Mouse (Mus musculus) neural tube, embryonic 14.5 days (tissue): ENCODE results near the gene Knl1. TPM values are rescaled to one million over a fixed set of nuclear protein-coding genes. Genes with fewer than 3 reads are reported as not detected.

Source experiments
- ATAC-seq: fragments of 200-750 bp; cut with Nextera tagmentation; 2 replicates; pipeline ENCODE4 v1.8.0; 2017; ENCODE audit warnings: low read depth, mild to moderate bottlenecking, moderate TSS enrichment, moderate library complexity
- H3K27ac ChIP-seq: fragments of 300-500 bp; sonication (generic); 2 replicates; pipeline ENCODE4 v1.5.1; 2014; ENCODE audit warnings: low read depth, mild to moderate bottlenecking, control low read depth, low read length, moderate library complexity, mixed read lengths
- H3K27me3 ChIP-seq: fragments of 300-500 bp; sonication (generic); 2 replicates; pipeline ENCODE4 v1.6.1; 2014; ENCODE audit warnings: low read length; ENCODE audit not compliant: control insufficient read depth, insufficient read depth
- H3K36me3 ChIP-seq: fragments of 300-500 bp; sonication (generic); 2 replicates; pipeline ENCODE4 v1.6.1; 2014; ENCODE audit warnings: low read length, mixed read lengths; ENCODE audit not compliant: control insufficient read depth, insufficient read depth
- H3K4me1 ChIP-seq: fragments of 300-500 bp; sonication (generic); 2 replicates; pipeline ENCODE4 v1.6.1; 2014; ENCODE audit warnings: low read length; ENCODE audit not compliant: control insufficient read depth, insufficient read depth
- H3K4me2 ChIP-seq: fragments of 300-500 bp; sonication (generic); 2 replicates; pipeline ENCODE4 v1.6.1; 2014; ENCODE audit warnings: mild to moderate bottlenecking, low read depth, low read length, control low read depth
- H3K4me3 ChIP-seq: fragments of 300-500 bp; sonication (generic); 2 replicates; pipeline ENCODE4 v1.5.1; 2014; ENCODE audit warnings: low read depth, low read length, control low read depth, mixed read lengths
- H3K9ac ChIP-seq: fragments of 300-500 bp; sonication (generic); replicated peaks from 2 replicates; pipeline ENCODE4 v1.6.1; 2014; ENCODE audit warnings: low read depth, mild to moderate bottlenecking, control low read depth, low read length, mixed read lengths
- H3K9me3 ChIP-seq: fragments of 300-500 bp; sonication (generic); 2 replicates; pipeline ENCODE4 v1.6.1; 2016; ENCODE audit warnings: low read length; ENCODE audit not compliant: control insufficient read depth
- whole genome bisulfite sequencing: fragments of 180-500 bp; shearing (Covaris S2); extraction: QIAGEN DNeasy Blood & Tissue Kit; methylation state at CpG from one replicate; pipeline ENCODE4 v1.1.7; 2014; 5-methylcytosine and 5-hydroxymethylcytosine counted together
- polyA plus RNA-seq: library from polyadenylated mRNA; unstranded; fragments of >200 nt; fragmentation: Nextera tagmentation; extraction: Ambion mirVana; gene quantifications from 2 replicates; pipeline ENCODE4 v1.2.1, GENCODE M21; 2014

Knl1 gene
- polyA plus RNA-seq, 1 experiment from 2014 or later = 2.9 TPM

DNA sequence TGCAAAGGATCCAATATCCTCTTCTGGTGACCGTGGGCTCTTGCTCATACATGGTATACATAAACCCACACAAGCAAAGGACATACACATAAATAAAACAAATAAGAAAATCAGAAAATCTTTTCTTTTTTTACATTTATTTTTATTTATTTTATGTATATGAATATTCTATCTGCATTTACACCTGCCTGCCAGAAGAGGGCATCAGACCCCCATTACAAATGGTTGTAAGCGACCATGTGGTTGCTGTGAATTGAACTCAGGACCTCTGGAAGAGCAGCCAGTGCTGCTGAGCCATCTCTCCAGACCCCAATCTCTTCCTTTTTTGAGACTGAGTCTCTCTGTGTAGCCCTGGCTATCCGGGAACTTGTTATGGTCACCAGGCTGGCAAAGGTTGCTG is 29.3 kb upstream of the Knl1 start:
- H3K9me3 ChIP-seq = no peaks in the 10 kb centered on the region
- no peak overlapping the region for H3K4me2 ChIP-seq
- peaks cover 5% of the 10 kb centered on the region for H3K4me1 ChIP-seq
- peaks cover 14% of the 10 kb centered on the region; the same call in 1 of the 2 replicates for H3K36me3 ChIP-seq
- H3K27me3 ChIP-seq = no peaks in the 10 kb centered on the region
- 90% methylated on average over 3 of the region's 3 CpGs for WGBS
- H3K9ac ChIP-seq = no peak overlapping the region
- ATAC-seq = no peak
- H3K27ac ChIP-seq = no peak overlapping the region
- no peak overlapping the region for H3K4me3 ChIP-seq

DNA sequence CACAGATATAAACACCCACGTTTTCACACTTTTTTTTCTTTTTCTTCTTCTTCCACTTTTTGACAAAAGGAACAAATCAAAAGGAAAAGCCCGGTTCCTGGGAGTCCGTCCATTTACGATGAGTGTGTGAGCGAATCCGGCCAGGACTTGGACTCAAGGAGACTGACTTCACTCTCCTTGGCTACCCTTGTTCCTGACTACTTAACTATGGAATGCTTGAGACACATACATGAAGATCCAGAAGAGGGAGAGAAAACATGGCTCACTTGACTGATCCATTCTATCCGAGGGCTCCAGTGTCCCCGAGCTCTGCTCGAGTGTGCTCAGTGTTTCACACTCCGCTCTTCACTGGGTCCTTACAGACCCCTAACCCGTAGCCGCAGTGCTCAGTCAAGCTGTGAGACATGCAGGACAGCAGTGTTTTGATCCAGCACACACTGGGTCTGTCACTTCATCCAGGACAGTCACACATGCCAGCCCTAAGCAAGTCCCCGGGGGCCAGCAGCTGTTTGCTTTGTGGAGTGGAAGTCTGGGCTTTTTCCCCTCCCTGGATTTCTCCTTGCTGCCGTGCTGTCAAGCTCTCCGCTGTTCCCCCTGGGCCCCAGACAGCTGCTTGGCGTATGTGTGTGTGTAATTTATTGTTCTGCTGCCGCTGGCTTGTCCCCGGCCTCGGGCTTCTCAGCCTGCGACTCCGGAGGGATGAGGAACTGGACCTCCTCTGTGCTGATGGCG is 28.4 kb upstream of the Knl1 start:
- Histone ChIP-seq H3K4me1 (peaks cover 5% of the 10 kb centered on the region), H3K9ac (no peak overlapping the region), H3K36me3 (peaks cover 14% of the 10 kb centered on the region; the same call in 1 of the 2 replicates), H3K27ac (peak overlapping the region; percentile 61), H3K9me3 (no peaks in the 10 kb centered on the region), H3K4me2 (peak overlapping the region; percentile 22; the same call in 1 of the 2 replicates), H3K4me3 (no peak overlapping the region), H3K27me3 (no peaks in the 10 kb centered on the region)
- WGBS = 46% methylated on average over 22 of the region's 22 CpGs
- peak; percentile 83 for ATAC-seq

DNA sequence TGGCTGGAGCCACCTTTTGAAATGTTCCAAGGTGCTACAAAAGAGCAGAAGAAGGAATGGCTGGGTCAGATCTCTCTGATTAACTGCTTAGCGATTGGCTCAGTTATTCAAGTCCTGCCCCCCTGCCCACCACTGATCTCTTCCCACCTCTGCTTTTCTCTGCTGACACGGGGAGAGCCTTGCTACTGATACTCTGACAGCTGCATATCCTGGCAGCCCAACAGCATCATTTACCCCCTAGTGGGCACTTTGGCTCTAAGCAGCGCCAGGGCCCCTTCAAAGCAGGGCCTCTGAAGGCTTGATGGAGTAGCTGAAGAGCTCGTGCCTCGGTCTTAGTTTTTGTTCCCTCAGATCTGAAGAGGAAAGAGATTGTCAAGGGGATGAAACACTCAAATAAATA is 27.8 kb upstream of the Knl1 start:
- Histone ChIP-seq H3K4me2 (peak overlapping the region; percentile 22; the same call in 1 of the 2 replicates), H3K27ac (peak overlapping the region; percentile 61), H3K4me1 (peaks cover 5% of the 10 kb centered on the region), H3K4me3 (no peak overlapping the region), H3K9ac (no peak overlapping the region), H3K27me3 (no peaks in the 10 kb centered on the region), H3K9me3 (no peaks in the 10 kb centered on the region), H3K36me3 (peaks cover 14% of the 10 kb centered on the region; the same call in 1 of the 2 replicates)
- ATAC-seq = peak; percentile 85
- WGBS = 4% methylated on average over 5 of the region's 5 CpGs

DNA sequence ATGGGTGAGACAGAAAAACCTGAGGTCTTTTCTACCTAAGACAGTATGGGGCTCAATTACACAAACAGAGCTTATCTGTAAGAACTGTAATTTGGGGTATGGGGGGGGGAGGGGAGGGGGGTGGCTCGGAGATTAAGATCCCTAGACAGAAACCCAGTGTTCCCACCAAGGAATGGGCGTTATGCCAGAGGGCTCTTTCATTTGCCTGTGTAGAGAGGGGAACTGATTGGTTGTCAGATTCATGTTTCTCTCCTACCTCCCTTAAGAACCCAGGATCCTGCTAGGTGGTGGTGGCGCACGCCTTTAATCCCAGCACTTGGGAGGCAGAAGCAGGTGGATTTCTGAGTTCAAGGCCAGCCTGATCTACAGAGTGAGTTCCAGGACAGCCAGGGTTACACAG is 27.4 kb upstream of the Knl1 start:
- Histone ChIP-seq H3K9ac (no peak overlapping the region), H3K27me3 (no peaks in the 10 kb centered on the region), H3K4me2 (no peak overlapping the region), H3K27ac (no peak overlapping the region; the same call in 1 of the 2 replicates), H3K4me1 (peaks cover 5% of the 10 kb centered on the region), H3K9me3 (no peaks in the 10 kb centered on the region), H3K4me3 (no peak overlapping the region), H3K36me3 (peaks cover 14% of the 10 kb centered on the region; the same call in 1 of the 2 replicates)
- WGBS = 48% methylated on average over 4 of the region's 4 CpGs
- peak; percentile 38 for ATAC-seq

DNA sequence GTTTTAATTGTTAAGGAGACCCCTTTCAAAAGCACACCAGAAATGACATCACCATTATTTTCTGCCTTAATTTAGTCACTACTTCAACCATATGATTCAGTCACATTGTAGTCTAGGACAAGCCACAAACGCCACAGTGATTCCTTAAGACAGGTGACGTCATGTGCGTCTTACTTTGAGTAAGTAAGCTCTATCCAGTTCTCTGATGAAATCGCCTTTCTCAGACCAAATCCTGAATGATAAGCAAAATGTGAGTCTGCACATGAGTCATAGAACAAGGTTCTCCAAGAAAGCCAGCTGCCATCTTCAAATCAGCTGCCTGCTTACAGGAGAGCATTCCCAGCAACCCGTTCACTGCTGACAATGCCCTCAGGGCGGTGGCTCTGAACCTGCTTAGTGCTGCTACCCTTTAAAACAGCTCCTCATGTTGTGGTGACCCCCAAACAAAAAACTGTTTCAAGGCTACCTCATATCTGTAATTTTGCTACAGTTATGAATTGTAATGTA is 23.7 kb upstream of the Knl1 start:
- Histone ChIP-seq H3K9ac (no peak overlapping the region), H3K27me3 (no peaks in the 10 kb centered on the region), H3K36me3 (peaks cover 14% of the 10 kb centered on the region; the same call in 1 of the 2 replicates), H3K27ac (no peak overlapping the region), H3K4me1 (peaks cover 5% of the 10 kb centered on the region), H3K4me3 (no peak overlapping the region), H3K4me2 (no peak overlapping the region), H3K9me3 (no peaks in the 10 kb centered on the region)
- 93% methylated on average over 6 of the region's 6 CpGs for WGBS
- ATAC-seq = no peak

DNA sequence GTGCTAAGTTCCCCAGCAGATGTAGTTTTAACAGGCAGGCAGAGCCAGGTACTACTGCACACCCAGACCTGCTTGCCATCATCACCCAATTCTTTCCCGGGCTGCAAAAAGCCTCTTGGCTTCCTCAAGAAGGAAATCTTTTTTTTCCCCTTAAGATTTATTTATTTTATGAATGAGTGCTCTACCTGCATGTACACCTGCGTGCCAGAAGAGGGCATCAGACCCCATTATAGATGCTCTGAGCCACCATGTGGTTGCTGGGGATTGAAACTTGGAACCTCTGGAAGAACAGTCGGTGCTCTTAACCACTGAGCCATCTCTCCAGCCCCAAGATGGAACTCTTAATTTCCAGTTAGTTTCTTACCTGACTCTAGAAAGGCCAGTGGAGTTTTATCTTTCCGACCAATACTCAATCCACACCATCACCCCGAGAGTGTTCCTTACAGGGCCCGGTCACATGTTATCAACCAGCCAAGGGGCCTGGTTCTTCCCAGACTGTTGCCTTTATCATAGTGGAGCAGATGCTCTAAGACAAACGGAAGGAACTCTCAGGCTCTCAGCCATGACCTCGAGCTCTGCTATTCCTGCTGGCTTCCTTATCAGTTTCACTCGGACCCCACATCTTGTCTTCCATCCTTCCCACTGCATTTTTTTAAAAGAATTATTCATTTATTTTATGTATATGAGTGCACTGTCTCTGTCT is 22.2 kb upstream of the Knl1 start:
- peaks cover 14% of the 10 kb centered on the region; the same call in 1 of the 2 replicates for H3K36me3 ChIP-seq
- 78% methylated on average over 9 of the region's 9 CpGs for WGBS
- no peak for ATAC-seq

DNA sequence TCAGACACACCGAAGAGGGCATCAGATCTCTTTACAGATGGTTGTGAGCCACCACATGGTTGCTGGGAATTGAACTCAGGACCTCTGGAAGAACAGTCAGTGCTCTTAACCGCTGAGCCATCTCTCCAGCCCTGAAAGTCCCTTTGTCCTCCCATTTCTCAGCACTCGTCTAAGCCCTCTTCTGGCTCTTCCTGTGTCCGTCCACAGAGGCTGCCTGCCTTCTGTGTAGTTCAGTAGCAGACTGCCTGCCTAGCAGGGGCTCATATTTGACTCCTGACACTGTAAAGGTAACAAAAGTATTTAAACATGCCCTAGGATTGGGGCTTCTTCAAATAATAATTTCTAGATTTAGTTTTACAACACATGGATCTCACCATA is 21.7 kb upstream of the Knl1 start:
- peaks cover 6% of the 10 kb centered on the region; the same call in 1 of the 2 replicates for H3K4me1 ChIP-seq
- no peak overlapping the region for H3K4me3 ChIP-seq
- no peak overlapping the region for H3K4me2 ChIP-seq
- no peaks in the 10 kb centered on the region for H3K9me3 ChIP-seq
- peaks cover 14% of the 10 kb centered on the region; the same call in 1 of the 2 replicates for H3K36me3 ChIP-seq
- H3K9ac ChIP-seq = no peak overlapping the region
- ATAC-seq = no peak
- 79% methylated on average over 4 of the region's 4 CpGs for WGBS
- no peaks in the 10 kb centered on the region for H3K27me3 ChIP-seq
- H3K27ac ChIP-seq = no peak overlapping the region

More for the DNA sequence above, 22.2 kb upstream of the Knl1 start:
- H3K27me3 ChIP-seq = no peaks in the 10 kb centered on the region
- no peak overlapping the region for H3K4me2 ChIP-seq
- peaks cover 6% of the 10 kb centered on the region; the same call in 1 of the 2 replicates for H3K4me1 ChIP-seq
- H3K9me3 ChIP-seq = no peaks in the 10 kb centered on the region
- no peak overlapping the region for H3K27ac ChIP-seq
- H3K9ac ChIP-seq = no peak overlapping the region
- H3K4me3 ChIP-seq = no peak overlapping the region

DNA sequence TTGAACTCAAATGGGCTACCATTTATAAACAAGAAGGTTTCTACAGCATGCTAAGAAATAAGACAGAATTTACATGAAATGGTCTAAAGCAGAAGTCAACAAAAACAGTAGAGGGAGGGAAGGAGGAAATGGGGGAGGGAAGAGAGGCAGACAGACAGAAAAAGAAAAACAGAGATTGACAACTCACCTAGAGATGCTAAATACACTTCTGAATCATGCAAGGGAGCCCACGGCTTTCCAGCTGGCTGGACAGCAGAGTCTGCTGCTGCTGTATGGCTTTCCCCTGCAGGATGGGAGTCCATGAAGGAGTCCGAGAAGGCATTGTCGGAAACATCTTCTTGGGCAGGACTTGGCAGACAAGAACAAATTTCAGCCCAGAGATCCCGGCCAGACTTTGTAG is 20.0 kb upstream of the Knl1 start:
- ATAC-seq = no peak
- Histone ChIP-seq H3K9ac (no peak overlapping the region), H3K4me2 (no peak overlapping the region), H3K27me3 (no peaks in the 10 kb centered on the region), H3K27ac (no peak overlapping the region), H3K9me3 (no peaks in the 10 kb centered on the region), H3K36me3 (0 out of 2 replicates have a peak, but pooled peaks cover 3% of the 10 kb centered on the region), H3K4me3 (no peak overlapping the region), H3K4me1 (peaks cover 6% of the 10 kb centered on the region; the same call in 1 of the 2 replicates)
- WGBS = 92% methylated on average over 4 of the region's 4 CpGs
